In the genomic region with DNA sequence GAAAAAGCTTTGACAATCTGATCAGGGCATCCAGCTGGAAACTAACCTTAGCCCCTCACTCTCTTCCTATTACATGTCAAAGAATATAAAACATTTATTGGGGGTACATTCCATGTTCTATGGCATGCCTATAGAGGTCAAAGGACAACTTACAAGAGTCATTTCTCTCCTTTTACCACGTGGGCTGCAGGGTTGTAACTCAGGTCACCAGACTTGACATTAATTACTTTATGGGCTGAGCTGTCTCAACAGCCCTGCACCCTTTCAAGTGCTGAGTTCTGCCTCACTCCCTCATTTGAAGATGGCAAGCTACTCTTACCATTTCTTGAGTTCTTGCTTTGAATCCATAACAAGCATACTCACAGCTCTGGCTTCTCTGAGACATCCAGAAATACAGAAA, we compare ENCODE assay signal across 14 mouse cellular contexts.
"Had no signal": no experiment of that assay in that cellular context is flagged by ENCODE, and none has a peak within 500 bp of the region (broad histone marks: within the 10 kb centered on the region; RNA-seq: fewer than 3 reads in every experiment).

No protein-coding gene starts in this region.

- ATAC-seq: midbrain, embryonic 13.5 days; midbrain, embryonic 16.5 days had no signal

- H3K4me2 ChIP-seq: liver, embryonic 13.5 days; midbrain, embryonic 13.5 days had no signal

- DNase-seq: kidney, adult 18-20 months; kidney, postnatal 36 days; layer of hippocampus, postnatal 36 days; liver, embryonic 13.5 days; lung, adult 2 months; thymus, adult 2 months; thymus, postnatal 14 days; thymus, postnatal 4 days had no signal

- H3K4me3 ChIP-seq: left cerebral cortex, adult 2 months; liver, embryonic 13.5 days; midbrain, embryonic 10.5 days; midbrain, embryonic 13.5 days; myocyte had no signal

- H3K4me1 ChIP-seq: liver, embryonic 13.5 days; midbrain, embryonic 10.5 days; midbrain, embryonic 13.5 days had no signal

- H3K27ac ChIP-seq: left cerebral cortex, adult 2 months; liver, embryonic 13.5 days; macrophage; midbrain, embryonic 10.5 days; midbrain, embryonic 13.5 days had no signal

- H3K36me3 ChIP-seq: liver, embryonic 13.5 days; midbrain, embryonic 10.5 days; midbrain, embryonic 13.5 days had no signal

- H3K9me3 ChIP-seq: liver, embryonic 13.5 days; midbrain, embryonic 10.5 days; midbrain, embryonic 13.5 days had no signal

- H3K9ac ChIP-seq: liver, embryonic 13.5 days; midbrain, embryonic 13.5 days had no signal

- H3K27me3 ChIP-seq: liver, embryonic 13.5 days; midbrain, embryonic 13.5 days had no signal
